Mouse (Mus musculus) limb, embryonic 14.5 days (tissue): ENCODE measurements at regions not wholly inside any gene's neighbourhood (a gene's known extent, or its start where the extent isn't known, plus 50 kb on each side); places are given as distances from the start of the nearest gene placed in this dataset.
A peak's percentile ranks its signal among the peaks of the same experiment; 100 is the strongest.
"Not testable (repeated sequence)": the region's sequence is repeated elsewhere in the genome, so short reads cannot be mapped to it uniquely, and the experiment has no call there.

Source experiments
- ATAC-seq: fragments of 200-750 bp; cut with Nextera tagmentation; 2 replicates; pipeline ENCODE4 v1.8.0; 2017; ENCODE audit warnings: low read depth, moderate number of reproducible peaks, moderate TSS enrichment; ENCODE audit not compliant: low FRiP score
- DNase-seq: peaks from one replicate; pipeline ENCODE4 v3.0.0-alpha.2; 2015; ENCODE audit warnings: low spot score
- H3K27ac ChIP-seq: fragments of 300-500 bp; sonication (generic); replicated peaks from 2 replicates; pipeline ENCODE4 v1.5.1; 2014; ENCODE audit warnings: low read depth, mild to moderate bottlenecking, low read length, moderate library complexity, mixed read lengths
- H3K27me3 ChIP-seq: fragments of 300-500 bp; sonication (generic); 2 replicates; pipeline ENCODE4 v1.6.1; 2014; ENCODE audit warnings: low read length, mixed read lengths; ENCODE audit not compliant: control insufficient read depth, insufficient read depth
- H3K36me3 ChIP-seq: fragments of 300-500 bp; sonication (generic); 2 replicates; pipeline ENCODE4 v1.6.1; 2014; ENCODE audit warnings: mild to moderate bottlenecking, low read length, moderate library complexity, mixed read lengths; ENCODE audit not compliant: control insufficient read depth, insufficient read depth
- H3K4me1 ChIP-seq: fragments of 300-500 bp; sonication (generic); 2 replicates; pipeline ENCODE4 v1.6.1; 2014; ENCODE audit warnings: antibody characterized with exemption, low read length, mixed read lengths; ENCODE audit not compliant: control insufficient read depth, insufficient read depth
- H3K4me2 ChIP-seq: fragments of 300-500 bp; sonication (generic); replicated peaks from 2 replicates; pipeline ENCODE4 v1.6.1; 2014; ENCODE audit warnings: low read depth, mild to moderate bottlenecking, low read length, moderate library complexity; ENCODE audit not compliant: severe bottlenecking
- H3K4me3 ChIP-seq: fragments of 300-500 bp; sonication (generic); replicated peaks from 2 replicates; pipeline ENCODE4 v1.5.1; 2014; ENCODE audit warnings: low read length
- H3K9ac ChIP-seq: fragments of 300-500 bp; sonication (generic); 2 replicates; pipeline ENCODE4 v1.6.1; 2014; ENCODE audit warnings: mild to moderate bottlenecking, low read depth, low read length, moderate library complexity; ENCODE audit not compliant: severe bottlenecking
- H3K9me3 ChIP-seq: fragments of 300-500 bp; sonication (generic); 2 replicates; pipeline ENCODE4 v1.6.1; 2016; ENCODE audit warnings: low read length; ENCODE audit not compliant: control insufficient read depth
- POLR2A ChIP-seq: fragments of 200-500 bp; IDR thresholded peaks from 2 replicates; pipeline ENCODE4 v1.8.0; 2012; ENCODE audit warnings: inconsistent platforms, mild to moderate bottlenecking, moderate library complexity, borderline replicate concordance; ENCODE audit not compliant: insufficient read depth, insufficient read length; ENCODE audit errors: extremely low read depth
- WGBS: fragments of 180-500 bp; shearing (Covaris S2); extraction: QIAGEN DNeasy Blood & Tissue Kit; methylation state at CpG from one replicate; pipeline ENCODE4 v1.1.7; 2014; 5-methylcytosine and 5-hydroxymethylcytosine counted together

GRCm38 (mm10) chr3:157393903-157394302 is 140.1 kb upstream of the Zranb2 start:
- Histone ChIP-seq H3K36me3 (no peaks in the 10 kb centered on the region), H3K27me3 (no peaks in the 10 kb centered on the region), H3K27ac (no peak overlapping the region), H3K4me1 (no peaks in the 10 kb centered on the region), H3K4me3 (no peak overlapping the region), H3K9me3 (no peaks in the 10 kb centered on the region), H3K4me2 (no peak overlapping the region), H3K9ac (no peak overlapping the region)
- ATAC-seq (no peak), DNase-seq (no peak)
- WGBS, result 70% methylated on average over 1 of the region's 1 CpGs
- no peak for TF ChIP-seq POLR2A

DNA sequence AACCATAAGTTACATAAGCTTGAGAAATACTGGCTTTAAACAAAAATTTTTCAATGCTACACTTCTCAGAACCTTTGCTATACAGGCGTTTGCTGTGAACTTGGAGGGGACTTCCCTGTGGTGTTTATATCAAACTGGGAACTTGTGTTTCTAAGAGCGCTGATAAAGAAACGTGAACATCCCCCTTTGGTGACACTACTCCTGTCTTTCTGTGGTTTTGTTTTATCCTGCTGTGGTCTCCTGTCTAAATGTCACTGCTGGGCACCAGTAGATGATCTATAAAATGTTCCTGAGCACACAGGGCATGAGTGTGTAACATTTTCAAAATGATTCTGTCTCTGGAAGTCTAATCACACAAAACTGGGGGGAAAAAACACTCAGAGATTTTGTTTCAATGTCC is 134.1 kb upstream of the Zranb2 start:
- Histone ChIP-seq H3K4me2 (no peak overlapping the region), H3K27ac (no peak overlapping the region), H3K9me3 (no peaks in the 10 kb centered on the region), H3K36me3 (no peaks in the 10 kb centered on the region), H3K27me3 (no peaks in the 10 kb centered on the region), H3K4me1 (no peaks in the 10 kb centered on the region), H3K4me3 (no peak overlapping the region), H3K9ac (no peak overlapping the region)
- 77% methylated on average over 3 of the region's 3 CpGs for WGBS
- DNase-seq (no peak), ATAC-seq (no peak)
- no peak for TF ChIP-seq POLR2A

DNA sequence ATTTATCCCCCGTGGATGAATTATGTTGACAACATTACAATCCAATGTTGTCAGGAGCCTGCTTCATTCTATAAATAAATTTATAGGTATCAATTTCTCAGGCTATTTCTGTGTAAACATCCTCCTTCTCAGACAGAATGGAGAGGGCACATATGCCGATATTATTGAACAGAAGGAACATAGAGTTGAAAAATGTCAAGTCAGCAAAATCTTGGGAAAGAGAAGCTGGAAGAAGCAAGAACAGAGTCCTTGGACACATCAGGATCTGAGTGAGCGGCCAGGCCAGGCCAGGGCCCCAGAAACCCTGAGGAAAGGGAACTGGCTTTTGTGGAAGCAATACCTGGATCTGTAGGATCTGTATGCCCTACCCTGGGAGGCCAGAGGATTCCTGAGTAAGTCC is 129.9 kb upstream of the Zranb2 start:
- no peak overlapping the region for H3K9ac ChIP-seq
- no peaks in the 10 kb centered on the region for H3K36me3 ChIP-seq
- WGBS, result 89% methylated on average over 3 of the region's 3 CpGs
- no peak overlapping the region for H3K27ac ChIP-seq
- no peaks in the 10 kb centered on the region for H3K4me1 ChIP-seq
- no peak overlapping the region for H3K4me2 ChIP-seq
- no peaks in the 10 kb centered on the region for H3K9me3 ChIP-seq
- no peak for ATAC-seq
- H3K27me3 ChIP-seq, result no peaks in the 10 kb centered on the region
- no peak for DNase-seq
- TF ChIP-seq POLR2A, result no peak
- H3K4me3 ChIP-seq, result no peak overlapping the region

DNA sequence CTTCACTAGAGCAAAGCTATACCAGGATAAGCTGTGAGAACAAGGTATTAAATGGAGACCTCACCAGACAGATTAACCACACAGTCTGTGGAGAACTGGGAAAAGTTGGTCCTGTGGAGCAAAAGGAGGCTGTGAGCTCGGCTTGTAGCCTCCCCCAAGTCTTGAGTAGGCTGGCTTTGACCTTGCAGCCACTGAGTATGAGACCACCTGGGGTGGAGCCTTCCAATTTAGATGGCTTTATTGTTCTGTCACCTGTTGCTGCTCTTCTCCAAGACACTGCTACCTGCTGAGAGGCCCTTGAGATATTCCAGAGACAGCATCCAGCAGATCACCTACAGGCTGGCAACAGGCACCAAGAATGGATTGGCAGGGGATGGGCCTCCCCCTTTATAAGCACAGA is 110.5 kb upstream of the Zranb2 start:
- not testable (repeated sequence) for H3K9ac ChIP-seq

GRCm38 (mm10) chr3:157426720-157427119 is 107.2 kb upstream of the Zranb2 start:
- H3K9me3 ChIP-seq, result no peaks in the 10 kb centered on the region
- H3K27ac ChIP-seq, result no peak overlapping the region
- H3K36me3 ChIP-seq, result no peaks in the 10 kb centered on the region
- no peaks in the 10 kb centered on the region for H3K27me3 ChIP-seq
- H3K4me3 ChIP-seq, result no peak overlapping the region
- no peak overlapping the region for H3K4me2 ChIP-seq
- no peak for TF ChIP-seq POLR2A
- ATAC-seq (no peak), DNase-seq (no peak)
- 60% methylated on average over 3 of the region's 3 CpGs for WGBS
- H3K4me1 ChIP-seq, result no peaks in the 10 kb centered on the region
- H3K9ac ChIP-seq, result no peak overlapping the region

More for the DNA sequence above, 110.5 kb upstream of the Zranb2 start:
- not testable (repeated sequence) for H3K4me1 ChIP-seq, H3K4me3 ChIP-seq, DNase-seq, H3K9me3 ChIP-seq, H3K4me2 ChIP-seq, H3K27ac ChIP-seq, H3K36me3 ChIP-seq, H3K27me3 ChIP-seq, ATAC-seq
- WGBS, result 44% methylated on average over 1 of the region's 1 CpGs

- Histone ChIP-seq H3K4me2 (no peak overlapping the region), H3K36me3 (no peaks in the 10 kb centered on the region), H3K4me3 (no peak overlapping the region), H3K4me1 (no peaks in the 10 kb centered on the region), H3K27me3 (no peaks in the 10 kb centered on the region), H3K9ac (no peak overlapping the region), H3K9me3 (no peaks in the 10 kb centered on the region), H3K27ac (no peak overlapping the region)
- DNase-seq, result peak; percentile 13
- TF ChIP-seq POLR2A, result no peak
- no peak for ATAC-seq
Measured at GRCm38 (mm10) chr3:157449794-157450193, 84.2 kb upstream of the Zranb2 start.
